Mouse (Mus musculus): ENCODE results near the gene Ap2a2.

DNA sequence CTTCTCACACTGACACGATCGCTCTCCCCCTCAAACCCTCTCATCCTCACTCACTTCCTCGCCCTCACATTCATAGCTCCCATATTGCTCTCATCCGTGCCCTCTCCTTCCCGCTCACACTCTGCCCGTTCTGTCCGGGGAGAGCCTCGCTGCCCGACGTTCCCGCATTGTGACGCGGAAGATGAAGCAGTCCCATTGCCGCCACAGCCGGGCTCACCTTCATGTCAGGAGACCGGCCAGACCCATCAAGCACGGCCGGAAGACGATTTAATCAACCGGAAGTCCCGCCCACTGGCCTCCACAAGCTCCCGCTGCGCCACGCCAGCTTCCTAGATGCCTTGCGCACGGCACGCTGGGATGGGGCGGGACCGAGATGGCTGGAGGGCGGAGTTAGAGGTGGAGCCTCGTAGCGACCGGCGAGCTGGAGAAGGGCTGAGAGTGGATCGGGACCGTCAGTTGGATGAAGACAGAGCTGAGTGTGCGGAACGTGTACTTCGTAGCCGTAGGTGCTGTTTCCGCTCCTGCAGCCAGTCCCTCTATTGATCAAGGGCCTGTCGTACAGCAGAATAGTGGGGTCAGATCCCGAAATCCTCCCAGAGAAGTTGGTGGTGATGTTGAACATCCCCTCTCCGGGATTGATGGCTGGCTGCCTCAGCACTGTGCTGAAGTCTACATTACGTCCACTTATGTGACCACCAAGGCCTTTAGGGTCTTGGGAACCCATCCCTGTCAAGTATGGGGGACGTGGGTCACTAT is 22.2 kb upstream of the Ap2a2 start, which contains the start of gene Chid1:
- TF ChIP-seq CTCF (IDR thresholded peaks at IDR 0.05; ENCODE audit: insufficient read depth, low read length) (no peak), POLR2A (IDR thresholded peaks at IDR 0.05; ENCODE audit: borderline replicate concordance, extremely low read depth, low read depth, low read length) (peak; percentile 96)
